Mouse (Mus musculus) cerebellum, adult 2 months (tissue): ENCODE measurements at regions not wholly inside any gene's neighbourhood (a gene's known extent, or its start where the extent isn't known, plus 50 kb on each side); places are given as distances from the start of the nearest gene placed in this dataset.

Experiments used
- CTCF ChIP-seq: fragments of 200-500 bp; IDR thresholded peaks from 2 replicates; pipeline ENCODE4 v1.5.1; 2011; ENCODE audit warnings: low read depth, mild to moderate bottlenecking, control low read depth, low read length, moderate library complexity, borderline replicate concordance; ENCODE audit not compliant: insufficient read depth
- POLR2A ChIP-seq: fragments of 200-500 bp; IDR thresholded peaks from 2 replicates; pipeline ENCODE4 v1.6.1; 2011; ENCODE audit warnings: low read length, control low read depth, borderline replicate concordance; ENCODE audit not compliant: insufficient read depth

- TF ChIP-seq CTCF (no peak), POLR2A (no peak)
Observed at GRCm38 (mm10) chr3:38656790-38657189, 172.1 kb upstream of the Ankrd50 start.
